Mouse (Mus musculus) heart, postnatal 25 days (tissue): ENCODE data around the gene Gp1ba. TPM values are rescaled to one million over a fixed set of nuclear protein-coding genes. Genes with fewer than 3 reads are reported as not detected.

Experiments used
- DNase-seq: peaks from one replicate; pipeline ENCODE4 v3.0.0; 2022; ENCODE audit warnings: low spot score
- intact Hi-C: fragments of 180-260 bp; cut with DNase I; formaldehyde crosslinking; loops from one replicate; pipeline ENCODE4 v1.15.1; 2025
- total RNA-seq, 2 experiments: library from RNA; stranded (reverse); gene quantifications; 2 replicates each; pipeline ENCODE4 v1.2.3; 2021

Gp1ba gene
- total RNA-seq, 2 experiments from 2014 or later = 0.36 to 0.42 TPM

- DNase-seq = no peak
- intact Hi-C loops = loop anchor here (10.0 kb wide), 1 partner anchor 637 kb away; the partner anchor contains the start of genes Acadvl and Dlg4
Measured at GRCm38 (mm10) chr11:70651391-70651790, 12.5 kb downstream of the Gp1ba start.

- no peak for DNase-seq
Measured at GRCm38 (mm10) chr11:70652029-70652883, 13.3 kb downstream of the Gp1ba start.

GRCm38 (mm10) chr11:70652884-70653344 lies 14.0 kb downstream of the Gp1ba start:
- DNase-seq = no peak
- intact Hi-C loops = loop anchor here (10.0 kb wide), 1 partner anchor 638 kb away; the partner anchor contains the start of genes Acadvl and Dlg4

More at GRCm38 (mm10) chr11:70652029-70652883, 13.3 kb downstream of the Gp1ba start:
- intact Hi-C loops = loop anchor here (10.0 kb wide), 1 partner anchor 637 kb away; the partner anchor contains the start of genes Acadvl and Dlg4

- intact Hi-C loops = loop anchor here (2.0 to 10.0 kb wide), 2 partner anchors 15 to 639 kb away; partner anchors contain the start of genes Acadvl, Dlg4 and Spag7
- peak; percentile 49 for DNase-seq
Measured at GRCm38 (mm10) chr11:70653345-70654197, 14.6 kb downstream of the Gp1ba start.

- intact Hi-C loops = loop anchor here (2.0 to 10.0 kb wide), 2 partner anchors 14 to 640 kb away; partner anchors contain the start of genes Acadvl, Dlg4 and Spag7
- DNase-seq = peak; percentile 50
Measured at GRCm38 (mm10) chr11:70654198-70654922, 15.4 kb downstream of the Gp1ba start, which contains the start of gene Pfn1. Gene Pfn1, minus strand, starts transcription at chr11:70654644.

- intact Hi-C loops = loop anchor here (2.0 to 10.0 kb wide), 2 partner anchors 14 to 640 kb away; partner anchors contain the start of genes Acadvl, Dlg4 and Spag7
Measured at GRCm38 (mm10) chr11:70654923-70655570, 16.1 kb downstream of the Gp1ba start.

GRCm38 (mm10) chr11:70655571-70656455 lies 16.9 kb downstream of the Gp1ba start:
- intact Hi-C loops = loop anchor here (2.0 to 10.0 kb wide), 2 partner anchors 13 to 641 kb away; partner anchors contain the start of genes Acadvl, Dlg4 and Spag7
- DNase-seq = peak; percentile 67

More at GRCm38 (mm10) chr11:70654923-70655570, 16.1 kb downstream of the Gp1ba start:
- DNase-seq = peak; percentile 71

GRCm38 (mm10) chr11:70656456-70656927 lies 17.6 kb downstream of the Gp1ba start:
- intact Hi-C loops = loop anchor here (10.0 kb wide), 1 partner anchor 642 kb away; the partner anchor contains the start of genes Acadvl and Dlg4
- peak; percentile 59 for DNase-seq

- DNase-seq = no peak
- intact Hi-C loops = loop anchor here (10.0 kb wide), 1 partner anchor 642 kb away; the partner anchor contains the start of genes Acadvl and Dlg4
Measured at GRCm38 (mm10) chr11:70656964-70657363, 18.0 kb downstream of the Gp1ba start, which contains the start of gene Eno3. Gene Eno3, plus strand, starts transcription at chr11:70657202.

GRCm38 (mm10) chr11:70657573-70657972 lies 18.7 kb downstream of the Gp1ba start:
- intact Hi-C loops = loop anchor here (10.0 kb wide), 1 partner anchor 643 kb away; the partner anchor contains the start of genes Acadvl and Dlg4
- DNase-seq = no peak

- no peak for DNase-seq
- intact Hi-C loops = loop anchor here (10.0 kb wide), 1 partner anchor 643 kb away; the partner anchor contains the start of genes Acadvl and Dlg4
Measured at GRCm38 (mm10) chr11:70657991-70658390, 19.1 kb downstream of the Gp1ba start.

GRCm38 (mm10) chr11:70658521-70658920 lies 19.6 kb downstream of the Gp1ba start:
- no peak for DNase-seq

GRCm38 (mm10) chr11:70658942-70659341 lies 20.0 kb downstream of the Gp1ba start:
- intact Hi-C loops = loop anchor here (10.0 kb wide), 1 partner anchor 644 kb away; the partner anchor contains the start of genes Acadvl and Dlg4
- no peak for DNase-seq

More at GRCm38 (mm10) chr11:70658521-70658920, 19.6 kb downstream of the Gp1ba start:
- intact Hi-C loops = loop anchor here (10.0 kb wide), 1 partner anchor 644 kb away; the partner anchor contains the start of genes Acadvl and Dlg4

- intact Hi-C loops = no loop called here
- DNase-seq = no peak
Measured at GRCm38 (mm10) chr11:70660571-70660970, 21.6 kb downstream of the Gp1ba start.

GRCm38 (mm10) chr11:70663101-70663500 lies 24.2 kb downstream of the Gp1ba start:
- intact Hi-C loops = no loop called here
- DNase-seq = no peak

- intact Hi-C loops = no loop called here
- no peak for DNase-seq
Measured at GRCm38 (mm10) chr11:70663957-70664356, 25.0 kb downstream of the Gp1ba start.

GRCm38 (mm10) chr11:70664741-70665140 lies 25.8 kb downstream of the Gp1ba start:
- no peak for DNase-seq
- intact Hi-C loops = no loop called here
